Mouse (Mus musculus): ENCODE results near the gene Nr4a1. TPM values are rescaled to one million over a fixed set of nuclear protein-coding genes. Genes with fewer than 3 reads are reported as not detected.

Nr4a1 gene
- polyA plus RNA-seq, 1 experiment from 2014 or later: 5.9 TPM

DNA sequence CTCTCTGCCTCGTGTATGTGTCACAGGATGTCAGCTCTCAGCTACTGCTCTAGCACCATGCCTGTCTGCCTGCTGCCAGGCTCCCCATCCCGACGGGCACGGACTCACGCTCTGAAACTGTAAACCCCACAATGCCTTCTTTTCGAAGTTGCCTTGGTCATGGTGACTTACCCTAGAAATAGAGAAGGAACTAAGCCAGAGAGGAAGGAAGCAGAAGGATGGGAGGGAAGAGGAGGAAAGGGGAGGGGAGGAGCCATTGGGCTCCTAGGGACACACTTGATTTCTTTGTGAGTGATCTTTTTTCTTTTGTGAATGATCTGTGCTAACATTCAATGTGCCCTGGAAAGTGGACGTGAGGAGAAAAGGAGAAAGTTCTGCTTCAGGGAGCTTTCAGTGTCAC lies 43.9 kb downstream of the Nr4a1 start:
- TF ChIP-seq CTCF (IDR thresholded peaks at IDR 0.05; ENCODE audit: low read depth): no peak
- no peaks in the 10 kb centered on the region for H3K4me1 ChIP-seq (replicated peaks; ENCODE audit: control insufficient read depth, insufficient read depth, low read length)
- no peaks in the 10 kb centered on the region for H3K27me3 ChIP-seq (replicated peaks; ENCODE audit: control insufficient read depth, insufficient read depth, low read length)
- no peak overlapping the region for H3K4me2 ChIP-seq (replicated peaks; ENCODE audit: low read depth)
- H3K36me3 ChIP-seq (ENCODE audit: control insufficient read depth, insufficient read depth): no peaks in the 10 kb centered on the region
- H3K9ac ChIP-seq (ENCODE audit: low read depth, low read length): no peak overlapping the region
- H3K4me3 ChIP-seq (ENCODE audit: low read depth, low read length): no peak overlapping the region
- H3K9me3 ChIP-seq (ENCODE audit: control insufficient read depth): no peaks in the 10 kb centered on the region
- no peak for ATAC-seq
- 62% methylated on average over 7 of the region's 7 CpGs for whole genome bisulfite sequencing
- H3K27ac ChIP-seq (ENCODE audit: low read depth, low read length): no peak overlapping the region

- H3K27me3 ChIP-seq (replicated peaks; ENCODE audit: control insufficient read depth, insufficient read depth, low read length): no peaks in the 10 kb centered on the region
- H3K36me3 ChIP-seq (ENCODE audit: control insufficient read depth, insufficient read depth): no peaks in the 10 kb centered on the region
- H3K4me2 ChIP-seq (replicated peaks; ENCODE audit: low read depth): no peak overlapping the region
- no peak overlapping the region for H3K27ac ChIP-seq (ENCODE audit: low read depth, low read length)
- H3K4me3 ChIP-seq (ENCODE audit: low read depth, low read length): no peak overlapping the region
- 34% methylated on average over 7 of the region's 7 CpGs for WGBS
- ATAC-seq: no peak
- H3K4me1 ChIP-seq (replicated peaks; ENCODE audit: control insufficient read depth, insufficient read depth, low read length): no peaks in the 10 kb centered on the region
- no peak overlapping the region for H3K9ac ChIP-seq (ENCODE audit: low read depth, low read length)
- no peak for TF ChIP-seq CTCF (IDR thresholded peaks at IDR 0.05; ENCODE audit: low read depth)
- no peaks in the 10 kb centered on the region for H3K9me3 ChIP-seq (ENCODE audit: control insufficient read depth)
Observed at GRCm38 (mm10) chr15:101298550-101298949, 44.5 kb downstream of the Nr4a1 start.

GRCm38 (mm10) chr15:101299480-101299960 lies 45.5 kb downstream of the Nr4a1 start:
- no peaks in the 10 kb centered on the region for H3K9me3 ChIP-seq (ENCODE audit: control insufficient read depth)
- no peak overlapping the region for H3K27ac ChIP-seq (ENCODE audit: low read depth, low read length)
- H3K4me1 ChIP-seq (replicated peaks; ENCODE audit: control insufficient read depth, insufficient read depth, low read length): no peaks in the 10 kb centered on the region
- H3K27me3 ChIP-seq (replicated peaks; ENCODE audit: control insufficient read depth, insufficient read depth, low read length): no peaks in the 10 kb centered on the region
- no peak for ATAC-seq
- WGBS: 64% methylated on average over 14 of the region's 14 CpGs
- TF ChIP-seq CTCF (IDR thresholded peaks at IDR 0.05; ENCODE audit: low read depth): no peak
- no peak overlapping the region for H3K4me3 ChIP-seq (ENCODE audit: low read depth, low read length)
- no peaks in the 10 kb centered on the region for H3K36me3 ChIP-seq (ENCODE audit: control insufficient read depth, insufficient read depth)
- H3K4me2 ChIP-seq (replicated peaks; ENCODE audit: low read depth): no peak overlapping the region
- no peak overlapping the region for H3K9ac ChIP-seq (ENCODE audit: low read depth, low read length)

GRCm38 (mm10) chr15:101300128-101300527 lies 46.1 kb downstream of the Nr4a1 start:
- Histone ChIP-seq H3K9ac (ENCODE audit: low read depth, low read length) (no peak overlapping the region; the same call in 1 of the 2 replicates), H3K4me3 (ENCODE audit: low read depth, low read length) (no peak overlapping the region), H3K27ac (ENCODE audit: low read depth, low read length) (no peak overlapping the region), H3K9me3 (ENCODE audit: control insufficient read depth) (no peaks in the 10 kb centered on the region), H3K36me3 (ENCODE audit: control insufficient read depth, insufficient read depth) (no peaks in the 10 kb centered on the region), H3K4me2 (replicated peaks; ENCODE audit: low read depth) (no peak overlapping the region), H3K4me1 (replicated peaks; ENCODE audit: control insufficient read depth, insufficient read depth, low read length) (no peaks in the 10 kb centered on the region), H3K27me3 (replicated peaks; ENCODE audit: control insufficient read depth, insufficient read depth, low read length) (no peaks in the 10 kb centered on the region)
- no peak for ATAC-seq
- no peak for TF ChIP-seq CTCF (IDR thresholded peaks at IDR 0.05; ENCODE audit: low read depth)
- WGBS: 46% methylated on average over 6 of the region's 6 CpGs

GRCm38 (mm10) chr15:101302201-101302600 lies 48.1 kb downstream of the Nr4a1 start:
- Histone ChIP-seq H3K36me3 (ENCODE audit: control insufficient read depth, insufficient read depth) (no peaks in the 10 kb centered on the region), H3K27me3 (replicated peaks; ENCODE audit: control insufficient read depth, insufficient read depth, low read length) (no peaks in the 10 kb centered on the region), H3K4me3 (ENCODE audit: low read depth, low read length) (no peak overlapping the region), H3K9me3 (ENCODE audit: control insufficient read depth) (no peaks in the 10 kb centered on the region), H3K4me1 (replicated peaks; ENCODE audit: control insufficient read depth, insufficient read depth, low read length) (no peaks in the 10 kb centered on the region), H3K9ac (ENCODE audit: low read depth, low read length) (no peak overlapping the region), H3K27ac (ENCODE audit: low read depth, low read length) (no peak overlapping the region), H3K4me2 (replicated peaks; ENCODE audit: low read depth) (no peak overlapping the region)
- 75% methylated on average over 3 of the region's 3 CpGs for WGBS
- no peak for ATAC-seq
- no peak for TF ChIP-seq CTCF (IDR thresholded peaks at IDR 0.05; ENCODE audit: low read depth)

DNA sequence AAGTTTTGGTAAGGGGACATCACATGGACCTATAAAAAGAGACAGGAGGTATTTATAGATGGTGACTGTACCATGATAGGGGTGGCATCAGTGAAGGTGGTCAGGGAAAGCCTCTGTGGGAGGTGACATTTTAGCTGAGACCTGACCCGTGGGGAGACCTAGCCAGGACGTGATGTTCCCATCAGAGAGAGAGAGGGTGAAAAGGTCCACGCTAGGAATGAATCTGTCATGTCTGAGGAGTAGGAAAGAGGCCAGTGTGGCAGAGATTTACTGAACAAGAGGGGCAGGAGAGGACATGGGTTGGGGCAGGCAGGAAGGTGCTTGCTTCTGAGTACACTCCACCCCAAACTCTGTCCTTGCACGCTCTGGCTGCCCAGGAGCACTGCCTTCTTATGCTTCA lies 49.8 kb downstream of the Nr4a1 start:
- H3K9me3 ChIP-seq (ENCODE audit: control insufficient read depth): no peaks in the 10 kb centered on the region
- H3K27me3 ChIP-seq (replicated peaks; ENCODE audit: control insufficient read depth, insufficient read depth, low read length): no peaks in the 10 kb centered on the region
- 77% methylated on average over 4 of the region's 4 CpGs for WGBS
- no peak overlapping the region for H3K27ac ChIP-seq (ENCODE audit: low read depth, low read length)
- H3K36me3 ChIP-seq (ENCODE audit: control insufficient read depth, insufficient read depth): no peaks in the 10 kb centered on the region
- no peak overlapping the region for H3K4me3 ChIP-seq (ENCODE audit: low read depth, low read length)
- H3K4me2 ChIP-seq (replicated peaks; ENCODE audit: low read depth): no peak overlapping the region
- no peak for TF ChIP-seq CTCF (IDR thresholded peaks at IDR 0.05; ENCODE audit: low read depth)
- no peaks in the 10 kb centered on the region for H3K4me1 ChIP-seq (replicated peaks; ENCODE audit: control insufficient read depth, insufficient read depth, low read length)
- no peak for ATAC-seq
- H3K9ac ChIP-seq (ENCODE audit: low read depth, low read length): no peak overlapping the region

DNA sequence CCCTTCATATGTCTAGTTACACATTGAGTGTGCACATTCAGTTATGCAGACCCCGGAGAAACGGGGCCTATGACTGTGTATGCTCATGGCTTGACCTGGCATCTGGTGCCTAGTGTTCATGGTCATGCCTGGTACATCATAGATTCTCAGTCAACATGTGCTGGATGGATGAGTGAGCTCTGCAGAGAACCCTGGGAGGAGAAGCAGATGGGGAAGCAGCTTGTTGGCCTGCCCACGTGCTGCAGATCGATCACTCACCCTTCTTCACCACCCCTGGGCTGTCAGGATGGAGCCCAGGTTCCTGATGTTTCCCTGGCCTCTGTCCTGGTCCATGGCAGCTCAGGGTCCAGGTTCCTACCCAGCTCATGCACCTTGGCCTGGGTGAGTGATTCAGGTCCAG lies 52.4 kb downstream of the Nr4a1 start:
- TF ChIP-seq CTCF (IDR thresholded peaks at IDR 0.05; ENCODE audit: low read depth): no peak
- H3K4me3 ChIP-seq (ENCODE audit: low read depth, low read length): no peak overlapping the region
- no peak overlapping the region for H3K9ac ChIP-seq (ENCODE audit: low read depth, low read length)
- H3K27me3 ChIP-seq (replicated peaks; ENCODE audit: control insufficient read depth, insufficient read depth, low read length): no peaks in the 10 kb centered on the region
- no peaks in the 10 kb centered on the region for H3K36me3 ChIP-seq (ENCODE audit: control insufficient read depth, insufficient read depth)
- no peaks in the 10 kb centered on the region for H3K4me1 ChIP-seq (replicated peaks; ENCODE audit: control insufficient read depth, insufficient read depth, low read length)
- H3K9me3 ChIP-seq (ENCODE audit: control insufficient read depth): no peaks in the 10 kb centered on the region
- H3K27ac ChIP-seq (ENCODE audit: low read depth, low read length): no peak overlapping the region
- no peak for ATAC-seq
- WGBS: 93% methylated on average over 4 of the region's 4 CpGs
- no peak overlapping the region for H3K4me2 ChIP-seq (replicated peaks; ENCODE audit: low read depth)
